In the genomic region with DNA sequence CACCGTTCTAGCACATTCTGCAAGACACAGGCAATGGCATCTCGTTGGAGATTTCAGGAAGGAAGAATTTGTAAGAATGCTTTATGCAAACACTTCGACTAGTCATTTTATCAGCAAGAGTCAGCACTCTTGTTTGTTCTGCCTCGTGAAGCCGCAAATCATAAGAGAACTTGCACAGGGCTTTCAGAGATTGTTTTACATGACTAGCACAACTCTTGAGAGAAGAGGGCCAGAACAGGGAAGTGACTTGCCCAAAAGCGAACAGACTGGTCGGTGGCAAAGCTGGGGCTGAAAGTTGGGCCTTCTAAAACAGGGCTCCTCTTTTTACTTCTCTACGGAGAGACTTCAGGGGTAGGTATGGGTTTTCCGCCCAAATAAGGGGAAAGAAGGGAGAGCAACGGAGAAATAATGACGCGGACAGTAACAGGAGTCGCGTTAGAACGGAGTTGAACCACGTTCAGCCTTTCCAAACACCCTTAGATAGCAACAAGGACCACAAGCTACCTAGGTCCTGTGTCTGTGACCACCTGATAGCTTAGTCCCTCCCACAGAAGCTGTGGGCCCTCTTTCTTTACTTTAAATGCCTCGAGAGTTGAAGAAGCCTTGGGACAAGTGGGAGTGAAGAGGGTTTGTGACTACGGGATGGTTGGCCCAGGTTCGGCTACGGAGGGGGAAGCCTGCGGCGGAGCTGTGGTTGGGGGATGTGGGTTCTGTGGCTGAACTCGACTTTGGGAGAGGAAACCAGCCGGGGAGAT, we compare ENCODE assay signal across 8 mouse cellular contexts. TPM values are rescaled to one million over a fixed set of nuclear protein-coding genes. Genes with fewer than 3 reads are reported as not detected.
A peak's percentile ranks its signal among the peaks of the same experiment; 100 is the strongest.
DNase-seq lines count a peak whose midpoint lies in the region; ATAC-seq lines count a peak whose summit lies in the region.

No protein-coding gene starts in this region.

- H3K4me2 ChIP-seq in hindbrain, embryonic 13.5 days, result peak overlapping the region; percentile 88

- H3K9ac ChIP-seq in hindbrain, embryonic 13.5 days, result peak overlapping the region; percentile 99

- peaks cover 21% of the 10 kb centered on the region for H3K36me3 ChIP-seq in hindbrain, embryonic 13.5 days
- H3K36me3 ChIP-seq in splenic B cell, adult 2 months (ENCODE audit: control insufficient read depth, insufficient read depth, low read length, poor library complexity, severe bottlenecking), result no peaks in the 10 kb centered on the region; the same call in 1 of the 2 replicates

- no peaks in the 10 kb centered on the region for H3K9me3 ChIP-seq in hindbrain, embryonic 13.5 days

- 12% methylated on average over 24 of the region's 24 CpGs for WGBS in hindbrain, embryonic 13.5 days

- ATAC-seq in common myeloid progenitor, adult 5-6 weeks (replicated peaks; ENCODE audit: low read depth, poor library complexity, severe bottlenecking), result peak; percentile 55
- peak; percentile 52 for ATAC-seq in hindbrain, embryonic 13.5 days (ENCODE audit: low FRiP score)

- H3K27me3 ChIP-seq in hindbrain, embryonic 13.5 days, result peaks cover 17% of the 10 kb centered on the region
- no peaks in the 10 kb centered on the region for H3K27me3 ChIP-seq in splenic B cell, adult 2 months (ENCODE audit: control insufficient read depth, insufficient read depth, low read length, poor library complexity, severe bottlenecking)

- H3K4me1 ChIP-seq in hindbrain, embryonic 13.5 days (replicated peaks), result peaks cover 32% of the 10 kb centered on the region

- peak overlapping the region; percentile 96 for H3K4me3 ChIP-seq in hindbrain, embryonic 13.5 days

- H3K27ac ChIP-seq in hindbrain, embryonic 13.5 days, result peak overlapping the region; percentile 99

- DNase-seq in layer of hippocampus, adult 9-11 months, result peak; percentile 17
- no peak for DNase-seq in layer of hippocampus, postnatal 14 days (ENCODE audit: low spot score in 2 of 2)
- DNase-seq in lung, postnatal 10 days, result peak; percentile 32
- peak; percentile 49 for DNase-seq in splenic B cell, adult 2 months (ENCODE audit: low read depth, low spot score)
- DNase-seq in ovary, postnatal 10 days (ENCODE audit: low spot score), result no peak
- DNase-seq in retina, postnatal 1 day, result no peak

RNA-seq across cellular contexts. Expression of gene Zfp821, which starts 0.6 kb away (rescaled TPM):
- total RNA-seq in layer of hippocampus, postnatal 14 days (2021), result 10 to 100 TPM; 49.5 to 55.7 TPM
- total RNA-seq in common myeloid progenitor, adult 5-6 weeks (2017), result 4.3 and 7.5 TPM in 2 replicates
- polyA plus RNA-seq in hindbrain, embryonic 13.5 days (2015; fragmentation: Nextera tagmentation; extraction: Ambion mirVana), result 77.0 and 78.9 TPM in 2 replicates

RNA-seq across cellular contexts. Expression of gene Ist1, which starts 11.7 kb away (rescaled TPM):
- total RNA-seq in layer of hippocampus, postnatal 14 days (2021), result 10 to 100 TPM; 86.1 to 97.9 TPM
- 63.5 and 85.4 TPM in 2 replicates for total RNA-seq in common myeloid progenitor, adult 5-6 weeks (2017)
- 180 and 182 TPM in 2 replicates for polyA plus RNA-seq in hindbrain, embryonic 13.5 days (2015; fragmentation: Nextera tagmentation; extraction: Ambion mirVana)

RNA-seq across cellular contexts. Expression of gene Atxn1l, which starts 32.8 kb away (rescaled TPM):
- 10 to 100 TPM; 40.9 to 44.5 TPM for total RNA-seq in layer of hippocampus, postnatal 14 days (2021)
- 8.9 and 13.4 TPM in 2 replicates for total RNA-seq in common myeloid progenitor, adult 5-6 weeks (2017)
- polyA plus RNA-seq in hindbrain, embryonic 13.5 days (2015; fragmentation: Nextera tagmentation; extraction: Ambion mirVana), result 3.8 and 4.4 TPM in 2 replicates

Comparison
In these comparisons a context has a peak if more than half of its experiments do, and no peak if none do; other contexts are left out.
1. DNase-seq: peak in layer of hippocampus, adult 9-11 months (single experiment), lung, postnatal 10 days (single experiment) and splenic B cell, adult 2 months (single experiment); none in layer of hippocampus, postnatal 14 days (0 of 2), ovary, postnatal 10 days (single experiment) and retina, postnatal 1 day (single experiment).